Comparison of ENCODE assay signal across 11 mouse cellular contexts in the genomic region with DNA sequence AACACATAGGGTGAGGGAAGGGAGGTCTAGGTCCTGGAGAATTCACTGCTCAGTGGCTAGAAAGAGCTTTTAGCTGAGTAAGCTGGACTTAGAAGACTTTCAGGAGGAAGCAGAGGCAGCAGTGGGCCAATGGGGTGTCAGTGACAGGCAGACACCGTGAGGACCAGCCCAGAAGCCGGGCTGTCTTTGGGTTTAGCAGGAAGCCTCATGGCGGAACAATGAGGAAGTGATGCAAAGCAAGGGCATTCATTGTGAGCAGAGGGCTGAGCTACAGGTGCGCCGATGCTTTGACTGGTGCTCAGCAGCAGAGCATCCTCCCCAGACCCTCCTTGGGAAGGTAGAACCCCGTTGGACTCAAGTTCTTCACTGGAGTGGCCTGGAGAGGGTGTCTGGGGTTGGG. TPM values are rescaled to one million over a fixed set of nuclear protein-coding genes. Genes with fewer than 3 reads are reported as not detected.
DNase-seq lines count a peak whose midpoint lies in the region; ATAC-seq and TF ChIP-seq lines count a peak whose summit lies in the region.
"Had no signal": no experiment of that assay in that cellular context is flagged by ENCODE, and none has a peak within 500 bp of the region (broad histone marks: within the 10 kb centered on the region; RNA-seq: fewer than 3 reads in every experiment).

No protein-coding gene starts in this region.

- H3K9ac ChIP-seq in heart, embryonic 11.5 days (ENCODE audit: low read depth, low read length): no peak overlapping the region
- H3K9ac ChIP-seq: hindbrain, embryonic 15.5 days had no signal

- no peaks in the 10 kb centered on the region for H3K9me3 ChIP-seq in heart, embryonic 11.5 days (replicated peaks; ENCODE audit: control insufficient read depth, low read length)
- H3K9me3 ChIP-seq: hindbrain, embryonic 15.5 days had no signal

- TF ChIP-seq CTCF in thymus, adult 2 months (IDR thresholded peaks at IDR 0.05; ENCODE audit: borderline replicate concordance, control insufficient read depth, extremely low read depth, insufficient read depth, low read length, poor library complexity): no peak

- peak; percentile 22 to 44 for DNase-seq in heart, adult 9 months (ENCODE audit: low spot score in 2 of 2)
- peak; percentile 24 for DNase-seq in thymus, adult 2 months
- no peak for DNase-seq in thymus, adult 18-20 months
- DNase-seq in thymus, postnatal 4 days: peak; percentile 52
- no peak for DNase-seq in Muller cell, postnatal 12 days (ENCODE audit: inconsistent ontology term)
- DNase-seq: cerebellum, adult 9-11 months; gastrocnemius, adult 2 months had no signal

- H3K79me2 ChIP-seq in macrophage (ENCODE audit: inconsistent target): peaks cover 91% of the 10 kb centered on the region

- H3K36me3 ChIP-seq in heart, embryonic 11.5 days (ENCODE audit: control insufficient read depth, insufficient read depth, low read length): peaks cover 13% of the 10 kb centered on the region
- H3K36me3 ChIP-seq in thymus, adult 2 months (ENCODE audit: control insufficient read depth, insufficient read depth, low read length): peaks cover 23% of the 10 kb centered on the region
- peaks cover 26% of the 10 kb centered on the region for H3K36me3 ChIP-seq in macrophage (ENCODE audit: inconsistent target)

- no peaks in the 10 kb centered on the region for H3K27me3 ChIP-seq in heart, embryonic 11.5 days (ENCODE audit: control insufficient read depth, insufficient read depth, low read length)
- H3K27me3 ChIP-seq in thymus, adult 2 months (ENCODE audit: control insufficient read depth, insufficient read depth, low read length): no peaks in the 10 kb centered on the region
- H3K27me3 ChIP-seq: hindbrain, embryonic 15.5 days had no signal

- no peak for TF ChIP-seq POLR2A in thymus, adult 2 months (IDR thresholded peaks at IDR 0.05; ENCODE audit: control insufficient read depth, extremely low read depth, insufficient read depth, low read length, poor library complexity)

- peaks cover 22% of the 10 kb centered on the region for H3K4me1 ChIP-seq in heart, embryonic 11.5 days (ENCODE audit: control insufficient read depth, insufficient read depth, low read length)
- H3K4me1 ChIP-seq in thymus, adult 2 months (replicated peaks; ENCODE audit: control insufficient read depth, insufficient read depth, low read length): peaks cover 36% of the 10 kb centered on the region

- H3K4me3 ChIP-seq in heart, embryonic 11.5 days (ENCODE audit: low read depth, low read length): no peak overlapping the region
- H3K4me3 ChIP-seq in thymus, adult 2 months (ENCODE audit: control insufficient read depth, insufficient read depth, low read length): no peak overlapping the region
- H3K4me3 ChIP-seq in macrophage (ENCODE audit: inconsistent target): no peak overlapping the region
- H3K4me3 ChIP-seq: gastrocnemius, adult 2 months; hindbrain, embryonic 15.5 days had no signal

- no peak overlapping the region for H3K27ac ChIP-seq in heart, embryonic 11.5 days (ENCODE audit: low read depth, low read length)
- no peak overlapping the region for H3K27ac ChIP-seq in thymus, adult 2 months (ENCODE audit: control insufficient read depth, insufficient read depth, low read length)
- peak overlapping the region; percentile 37 for H3K27ac ChIP-seq in macrophage
- H3K27ac ChIP-seq: gastrocnemius, adult 2 months; hindbrain, embryonic 15.5 days had no signal

- 69% methylated on average over 6 of the region's 6 CpGs for WGBS in heart, embryonic 11.5 days (ENCODE audit: insufficient replicate concordance)
- 11% methylated on average over 6 of the region's 6 CpGs for WGBS in thymus, adult 2 months
- WGBS in macrophage (ENCODE audit: missing documents): 2% methylated on average over 6 of the region's 6 CpGs

- no peak overlapping the region for H3K4me2 ChIP-seq in heart, embryonic 11.5 days
- H3K4me2 ChIP-seq: hindbrain, embryonic 15.5 days had no signal

- no peak for ATAC-seq in heart, embryonic 11.5 days (replicated peaks; ENCODE audit: insufficient number of reproducible peaks, low FRiP score, low TSS enrichment)
- ATAC-seq in erythroblast, adult 5-6 weeks (replicated peaks; ENCODE audit: low FRiP score, poor library complexity, severe bottlenecking): no peak

RNA-seq across cellular contexts. Expression of a gene that starts 3.8 kb away (rescaled TPM):
- polyA plus RNA-seq in heart, embryonic 11.5 days (2014; fragmentation: Nextera tagmentation; extraction: Ambion mirVana): 19.2 and 20.1 TPM in 2 replicates
- polyA plus RNA-seq in thymus, adult 2 months (2012; rRNA removed): 129 and 130 TPM in 2 replicates
- 10 to 100 TPM; 22.0 to 59.6 (median 36.4) TPM for total RNA-seq in macrophage (2018; cell fraction: chromatin; rRNA removed)
- total RNA-seq in macrophage (2018; cell fraction: cytosol; rRNA removed): 10 to 100 TPM; 50.4 to 74.7 (median 61.7) TPM
- 10 to 100 TPM; 32.4 to 71.4 (median 47.8) TPM for total RNA-seq in macrophage (2018; cell fraction: nucleus; rRNA removed)
- polyA plus RNA-seq in macrophage (2018): 53.2 to 67.5 TPM (median 59.0 TPM) in 3 replicates
- 17.3 and 17.8 TPM in 2 replicates for total RNA-seq in erythroblast, adult 5-6 weeks (2015; ENCODE audit: low replicate concordance)
- total RNA-seq in erythroblast, adult 5-6 weeks (2017; ENCODE audit: low replicate concordance): 13.8 and 15.4 TPM in 2 replicates

Comparison
In these comparisons a context has a peak if more than half of its experiments do, and no peak if none do; other contexts are left out.
1. DNase-seq: peak in heart, adult 9 months (2 of 2), thymus, adult 2 months (single experiment) and thymus, postnatal 4 days (single experiment); none in thymus, adult 18-20 months (0 of 2) and Muller cell, postnatal 12 days (single experiment).